In the genomic region with DNA sequence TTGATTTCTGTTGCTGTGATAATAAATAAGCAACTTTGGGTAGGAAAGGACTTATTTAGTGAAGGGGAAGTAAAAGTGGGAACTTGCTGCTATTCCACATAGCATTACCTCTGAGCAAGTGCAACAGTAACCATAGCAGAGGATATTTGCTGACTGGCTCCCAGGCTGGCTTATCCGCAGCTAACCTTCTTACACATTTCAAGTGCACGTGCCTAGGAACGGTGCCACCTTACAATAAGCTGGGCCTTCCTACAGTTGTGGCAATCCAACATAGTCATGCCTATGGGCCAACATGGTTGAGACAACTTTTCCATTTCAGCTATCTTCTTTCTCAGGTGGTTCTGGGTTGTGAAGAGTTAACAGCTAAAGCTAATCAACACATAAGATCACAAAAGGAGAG, we compare ENCODE assay signal across 29 mouse cellular contexts. TPM values are rescaled to one million over a fixed set of nuclear protein-coding genes. Genes with fewer than 3 reads are reported as not detected.
"Had no signal": no experiment of that assay in that cellular context is flagged by ENCODE, and none has a peak within 500 bp of the region (broad histone marks: within the 10 kb centered on the region; RNA-seq: fewer than 3 reads in every experiment).

No protein-coding gene starts in this region.

- H3K9me3 ChIP-seq: embryonic facial prominence, embryonic 10.5 days; embryonic facial prominence, embryonic 12.5 days; embryonic facial prominence, embryonic 15.5 days; forebrain, embryonic 10.5 days; forebrain, embryonic 12.5 days; forebrain, embryonic 13.5 days; forebrain, embryonic 15.5 days; heart, embryonic 10.5 days had no signal

- H3K4me3 ChIP-seq: embryonic facial prominence, embryonic 10.5 days; embryonic facial prominence, embryonic 12.5 days; embryonic facial prominence, embryonic 13.5 days; embryonic facial prominence, embryonic 15.5 days; erythroblast, embryonic 14.5 days; forebrain, embryonic 10.5 days; forebrain, embryonic 12.5 days; forebrain, embryonic 13.5 days; forebrain, embryonic 15.5 days; gastrocnemius, adult 2 months; heart, adult 2 months; heart, embryonic 10.5 days had no signal

- H3K36me3 ChIP-seq: embryonic facial prominence, embryonic 10.5 days; embryonic facial prominence, embryonic 12.5 days; embryonic facial prominence, embryonic 13.5 days; embryonic facial prominence, embryonic 15.5 days; forebrain, embryonic 10.5 days; forebrain, embryonic 12.5 days; forebrain, embryonic 15.5 days; heart, embryonic 10.5 days had no signal

- H3K4me2 ChIP-seq: embryonic facial prominence, embryonic 12.5 days; embryonic facial prominence, embryonic 13.5 days; embryonic facial prominence, embryonic 15.5 days; forebrain, embryonic 12.5 days; forebrain, embryonic 13.5 days; forebrain, embryonic 15.5 days had no signal

- H3K4me1 ChIP-seq: embryonic facial prominence, embryonic 12.5 days; embryonic facial prominence, embryonic 13.5 days; embryonic facial prominence, embryonic 15.5 days; forebrain, embryonic 10.5 days; forebrain, embryonic 12.5 days; forebrain, embryonic 13.5 days; forebrain, embryonic 15.5 days had no signal

- H3K27ac ChIP-seq: embryonic facial prominence, embryonic 10.5 days; embryonic facial prominence, embryonic 12.5 days; embryonic facial prominence, embryonic 13.5 days; embryonic facial prominence, embryonic 15.5 days; forebrain, embryonic 10.5 days; forebrain, embryonic 12.5 days; forebrain, embryonic 13.5 days; forebrain, embryonic 15.5 days; gastrocnemius, adult 2 months; heart, adult 2 months; heart, embryonic 10.5 days had no signal

- H3K27me3 ChIP-seq: embryonic facial prominence, embryonic 12.5 days; embryonic facial prominence, embryonic 13.5 days; embryonic facial prominence, embryonic 15.5 days; forebrain, embryonic 12.5 days; forebrain, embryonic 13.5 days; forebrain, embryonic 15.5 days had no signal

- H3K9ac ChIP-seq: embryonic facial prominence, embryonic 12.5 days; embryonic facial prominence, embryonic 13.5 days; embryonic facial prominence, embryonic 15.5 days; forebrain, embryonic 12.5 days; forebrain, embryonic 13.5 days; forebrain, embryonic 15.5 days; forebrain, postnatal 0 days had no signal

- ATAC-seq: forebrain, embryonic 13.5 days; forebrain, embryonic 15.5 days; forebrain, embryonic 16.5 days; forebrain, postnatal 0 days had no signal

- DNase-seq: cerebellum, adult 2 months; cerebellum, adult 8-10 months; cerebellum, adult 9-10 months; cerebellum, adult 9-11 months; cerebellum, postnatal 10 days; cerebellum, postnatal 14 days; cerebellum, postnatal 25 days; cerebellum, postnatal 36 days; embryo, embryonic 11 days; forebrain, postnatal 0 days; gastrocnemius, adult 2 months; gastrocnemius, postnatal 10 days; gastrocnemius, postnatal 14 days; gastrocnemius, postnatal 25 days; gastrocnemius, postnatal 36 days; heart, adult 2 months had no signal

RNA-seq across cellular contexts. Expression of gene Fam189a2, which starts 46.8 kb away (rescaled TPM):
- total RNA-seq: common myeloid progenitor, adult 5-6 weeks; granulocyte monocyte progenitor cell, adult 5-6 weeks had no signal
- polyA plus RNA-seq: erythroblast, embryonic 14.5 days had no signal
